Mouse (Mus musculus) lung, postnatal 0 days (tissue): ENCODE data around the gene Neurod2.

Experiments
- CTCF ChIP-seq: IDR thresholded peaks from 2 replicates; pipeline ENCODE4 v1.5.1; 2016; ENCODE audit warnings: antibody characterized with exemption, mild to moderate bottlenecking
- EP300 ChIP-seq: IDR thresholded peaks from 2 replicates; pipeline ENCODE4 v1.6.1; 2016; ENCODE audit warnings: antibody characterized with exemption, mild to moderate bottlenecking, control low read depth

GRCm38 (mm10) chr11:98366290-98366689 lies 36.8 kb upstream of the Neurod2 start:
- TF ChIP-seq CTCF: no peak
- TF ChIP-seq EP300: no peak
